Mouse (Mus musculus) limb, embryonic 12.5 days (tissue): ENCODE results near the gene Doc2g. TPM values are rescaled to one million over a fixed set of nuclear protein-coding genes. Genes with fewer than 3 reads are reported as not detected.
"Not testable (repeated sequence)": the region's sequence is repeated elsewhere in the genome, so short reads cannot be mapped to it uniquely, and the experiment has no call there.

Experiments
- ATAC-seq: fragments of 200-750 bp; cut with Nextera tagmentation; 2 replicates; pipeline ENCODE4 v1.8.0; 2017; ENCODE audit warnings: low read depth, moderate TSS enrichment; ENCODE audit not compliant: insufficient number of reproducible peaks, insufficient read depth, low FRiP score, low TSS enrichment
- H3K27ac ChIP-seq: fragments of 300-500 bp; sonication (generic); 2 replicates; pipeline ENCODE4 v1.5.1; 2016; ENCODE audit warnings: mild to moderate bottlenecking, moderate library complexity
- H3K27me3 ChIP-seq: fragments of 300-500 bp; sonication (generic); 2 replicates; pipeline ENCODE4 v1.6.1; 2016; ENCODE audit warnings: mild to moderate bottlenecking, moderate library complexity
- H3K36me3 ChIP-seq: fragments of 300-500 bp; sonication (generic); 2 replicates; pipeline ENCODE4 v1.6.1; 2016; ENCODE audit warnings: mild to moderate bottlenecking, moderate library complexity
- H3K4me1 ChIP-seq: fragments of 300-500 bp; sonication (generic); replicated peaks from 2 replicates; pipeline ENCODE4 v1.6.1; 2016
- H3K4me2 ChIP-seq: fragments of 300-500 bp; sonication (generic); 2 replicates; pipeline ENCODE4 v1.6.1; 2016; ENCODE audit warnings: mild to moderate bottlenecking, moderate library complexity
- H3K4me3 ChIP-seq: fragments of 300-500 bp; sonication (generic); replicated peaks from 2 replicates; pipeline ENCODE4 v1.5.1; 2016; ENCODE audit warnings: mild to moderate bottlenecking
- H3K9ac ChIP-seq: fragments of 300-500 bp; sonication (generic); replicated peaks from 2 replicates; pipeline ENCODE4 v1.6.1; 2016; ENCODE audit warnings: mild to moderate bottlenecking, moderate library complexity
- H3K9me3 ChIP-seq: fragments of 300-500 bp; sonication (generic); 2 replicates; pipeline ENCODE4 v1.6.1; 2016; ENCODE audit warnings: mild to moderate bottlenecking, moderate library complexity
- WGBS: fragments of 180-500 bp; shearing (Covaris S2); methylation state at CpG from one replicate; pipeline ENCODE4 v1.1.7; 2016; 5-methylcytosine and 5-hydroxymethylcytosine counted together
- polyA plus RNA-seq: library from polyadenylated mRNA; unstranded; fragments of >200 nt; fragmentation: Nextera tagmentation; extraction: Ambion mirVana; gene quantifications from 2 replicates; pipeline ENCODE4 v1.2.1, GENCODE M21; 2016

The Doc2g gene
- polyA plus RNA-seq, 1 experiment from 2014 or later: 7.6 TPM

GRCm38 (mm10) chr19:4037788-4038232 is 34.7 kb downstream of the Doc2g start, which contains the start of gene Gstp1:
TSS of gene Gstp1 (minus strand) at chr19:4037985.
- H3K36me3 ChIP-seq: peaks cover 14% of the 10 kb centered on the region; the same call in 1 of the 2 replicates
- peak within 1 kb of the TSS; percentile 71 for H3K4me2 ChIP-seq
- H3K4me1 ChIP-seq: peaks cover 15% of the 10 kb centered on the region
- WGBS: under 1% methylated on average over 26 of the region's 26 CpGs
- H3K27me3 ChIP-seq: no peaks in the 10 kb centered on the region
- no peaks in the 10 kb centered on the region for H3K9me3 ChIP-seq
- H3K27ac ChIP-seq: peak within 1 kb of the TSS; percentile 86
- H3K4me3 ChIP-seq: peak within 1 kb of the TSS; percentile 73
- ATAC-seq: peak; percentile 77
- H3K9ac ChIP-seq: peak within 1 kb of the TSS; percentile 81

GRCm38 (mm10) chr19:4040941-4041340 is 37.8 kb downstream of the Doc2g start:
- WGBS: 82% methylated on average over 5 of the region's 5 CpGs
- H3K4me2 ChIP-seq, H3K36me3 ChIP-seq, H3K27me3 ChIP-seq, H3K9ac ChIP-seq, H3K9me3 ChIP-seq, ATAC-seq, H3K4me3 ChIP-seq, H3K27ac ChIP-seq: not testable (repeated sequence)
- peaks cover 15% of the 10 kb centered on the region for H3K4me1 ChIP-seq

- H3K27ac ChIP-seq, H3K27me3 ChIP-seq, H3K4me2 ChIP-seq, H3K36me3 ChIP-seq, H3K9ac ChIP-seq, H3K4me3 ChIP-seq, H3K4me1 ChIP-seq, H3K9me3 ChIP-seq, ATAC-seq: not testable (repeated sequence)
- 75% methylated on average over 4 of the region's 4 CpGs for WGBS
Observed at GRCm38 (mm10) chr19:4041500-4041899, 38.4 kb downstream of the Doc2g start.

- H3K27me3 ChIP-seq: no peaks in the 10 kb centered on the region
- H3K36me3 ChIP-seq: no peaks in the 10 kb centered on the region
- 76% methylated on average over 14 of the region's 14 CpGs for WGBS
- no peak overlapping the region for H3K4me2 ChIP-seq
- no peaks in the 10 kb centered on the region for H3K9me3 ChIP-seq
- no peak for ATAC-seq
- H3K27ac ChIP-seq: no peak overlapping the region
- H3K9ac ChIP-seq: no peak overlapping the region
- H3K4me1 ChIP-seq: peaks cover 6% of the 10 kb centered on the region
- H3K4me3 ChIP-seq: no peak overlapping the region
Observed at GRCm38 (mm10) chr19:4042124-4042523, 39.0 kb downstream of the Doc2g start.

- H3K4me3 ChIP-seq, H3K27ac ChIP-seq, ATAC-seq, H3K9ac ChIP-seq, H3K4me2 ChIP-seq, H3K36me3 ChIP-seq, H3K9me3 ChIP-seq, H3K4me1 ChIP-seq, H3K27me3 ChIP-seq: not testable (repeated sequence)
- 90% methylated on average over 5 of the region's 5 CpGs for WGBS
Observed at GRCm38 (mm10) chr19:4044109-4044508, 41.0 kb downstream of the Doc2g start.

GRCm38 (mm10) chr19:4045966-4046865 is 43.1 kb downstream of the Doc2g start, which contains the start of gene Gstp2:
TSS of gene Gstp2 (minus strand) at chr19:4046023.
- no peak for ATAC-seq
- H3K27me3 ChIP-seq: no peaks in the 10 kb centered on the region
- WGBS: 64% methylated on average over 16 of the region's 16 CpGs
- no peaks in the 10 kb centered on the region for H3K4me1 ChIP-seq
- H3K4me2 ChIP-seq: no peak within 1 kb of the TSS
- H3K4me3 ChIP-seq: no peak within 1 kb of the TSS
- peaks cover 3% of the 10 kb centered on the region; the same call in 1 of the 2 replicates for H3K9me3 ChIP-seq
- no peaks in the 10 kb centered on the region for H3K36me3 ChIP-seq
- 0 out of 2 replicates have a peak within 1 kb of the TSS, but pooled peaks have one; percentile 4 for H3K27ac ChIP-seq
- no peak within 1 kb of the TSS for H3K9ac ChIP-seq

- H3K27ac ChIP-seq: 0 out of 2 replicates have a peak overlapping the region, but pooled peaks have one; percentile 4
- ATAC-seq: no peak
- 75% methylated on average over 8 of the region's 8 CpGs for WGBS
- H3K9me3 ChIP-seq: peaks cover 3% of the 10 kb centered on the region; the same call in 1 of the 2 replicates
- no peaks in the 10 kb centered on the region for H3K27me3 ChIP-seq
- no peak overlapping the region for H3K4me2 ChIP-seq
- H3K9ac ChIP-seq: no peak overlapping the region
- H3K4me1 ChIP-seq: no peaks in the 10 kb centered on the region
- no peak overlapping the region for H3K4me3 ChIP-seq
- H3K36me3 ChIP-seq: no peaks in the 10 kb centered on the region
Observed at GRCm38 (mm10) chr19:4046866-4047254, 43.7 kb downstream of the Doc2g start.

GRCm38 (mm10) chr19:4047859-4048258 is 44.7 kb downstream of the Doc2g start:
- Histone ChIP-seq H3K4me2 (no peak overlapping the region), H3K27ac (no peak overlapping the region), H3K9me3 (peaks cover 3% of the 10 kb centered on the region; the same call in 1 of the 2 replicates), H3K4me1 (no peaks in the 10 kb centered on the region), H3K36me3 (no peaks in the 10 kb centered on the region), H3K27me3 (no peaks in the 10 kb centered on the region), H3K4me3 (no peak overlapping the region), H3K9ac (no peak overlapping the region)
- 20% methylated on average over 4 of the region's 4 CpGs for WGBS
- ATAC-seq: no peak

GRCm38 (mm10) chr19:4049069-4049468 is 46.0 kb downstream of the Doc2g start:
- H3K27ac ChIP-seq, H3K9me3 ChIP-seq, H3K9ac ChIP-seq, H3K36me3 ChIP-seq, H3K4me3 ChIP-seq, ATAC-seq, H3K4me1 ChIP-seq, H3K4me2 ChIP-seq, H3K27me3 ChIP-seq: not testable (repeated sequence)
- WGBS: 81% methylated on average over 5 of the region's 5 CpGs

GRCm38 (mm10) chr19:4051016-4051415 is 47.9 kb downstream of the Doc2g start:
- no peak overlapping the region for H3K4me3 ChIP-seq
- no peak for ATAC-seq
- no peaks in the 10 kb centered on the region for H3K27me3 ChIP-seq
- H3K4me1 ChIP-seq: no peaks in the 10 kb centered on the region
- H3K36me3 ChIP-seq: no peaks in the 10 kb centered on the region
- peaks cover 3% of the 10 kb centered on the region; the same call in 1 of the 2 replicates for H3K9me3 ChIP-seq
- no peak overlapping the region for H3K9ac ChIP-seq
- no peak overlapping the region for H3K4me2 ChIP-seq
- 92% methylated on average over 5 of the region's 5 CpGs for WGBS
- no peak overlapping the region for H3K27ac ChIP-seq

GRCm38 (mm10) chr19:4051741-4052515 is 48.8 kb downstream of the Doc2g start:
- no peak for ATAC-seq
- Histone ChIP-seq H3K27ac (no peak overlapping the region), H3K9me3 (peaks cover 3% of the 10 kb centered on the region; the same call in 1 of the 2 replicates), H3K4me3 (no peak overlapping the region), H3K4me1 (no peaks in the 10 kb centered on the region), H3K36me3 (no peaks in the 10 kb centered on the region), H3K9ac (no peak overlapping the region), H3K4me2 (no peak overlapping the region), H3K27me3 (no peaks in the 10 kb centered on the region)
- 55% methylated on average over 10 of the region's 10 CpGs for WGBS
